Mouse (Mus musculus): Measurements from ENCODE around the gene Negr1.
"Not testable (repeated sequence)": the region's sequence is repeated elsewhere in the genome, so short reads cannot be mapped to it uniquely, and the experiment has no call there.

Gene Negr1

DNA sequence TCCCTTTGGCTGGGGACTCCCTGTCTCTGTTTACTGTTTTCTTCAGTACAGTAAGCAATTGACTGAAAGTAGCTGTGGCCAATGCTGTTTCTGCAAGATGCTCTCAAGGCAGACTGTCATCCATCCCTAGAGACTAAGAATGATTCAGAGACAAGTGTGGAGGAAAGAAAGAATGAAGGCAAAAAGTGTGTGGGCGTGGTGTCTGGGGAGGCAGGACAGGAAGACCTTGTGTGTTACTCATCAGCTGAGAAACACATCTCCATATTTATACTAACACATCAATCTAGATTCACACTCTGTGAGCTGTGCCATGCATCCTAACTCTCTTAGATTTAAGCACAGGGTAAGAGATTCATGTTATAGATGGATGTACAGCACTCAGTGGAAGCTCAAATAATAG, 431.2 kb downstream of the Negr1 start:
- DNase-seq (ENCODE audit: low read depth, low spot score), result no peak

DNA sequence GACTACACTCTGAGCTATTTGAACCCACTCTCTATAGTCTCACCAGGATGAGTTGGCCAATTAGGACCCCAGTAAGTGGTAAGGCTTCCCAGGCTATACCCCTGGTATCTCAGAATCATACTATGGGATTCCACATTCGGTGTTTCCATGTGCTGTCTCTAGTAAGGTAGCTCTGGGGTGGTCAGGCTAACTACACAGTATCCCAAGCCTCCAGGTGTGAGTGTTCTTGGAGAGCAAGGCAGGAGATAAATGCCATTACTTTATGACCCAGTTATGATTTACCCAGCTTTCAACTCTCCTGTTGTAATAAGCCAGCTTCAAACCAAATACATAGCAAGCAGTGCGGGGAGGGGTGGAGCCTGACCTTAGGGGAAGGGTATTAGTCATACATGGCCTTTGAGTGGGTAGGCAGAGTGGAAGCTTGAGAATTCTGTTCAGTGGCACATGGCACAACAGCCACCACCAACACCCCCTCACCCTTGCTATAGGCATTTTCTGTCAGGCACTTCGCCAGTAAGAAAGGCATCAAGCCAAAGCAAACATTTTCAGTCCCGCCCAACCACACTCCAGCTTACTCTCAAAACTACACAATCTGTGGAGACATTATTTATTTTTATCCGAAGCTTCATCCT, 437.7 kb downstream of the Negr1 start:
- DNase-seq (ENCODE audit: low read depth, low spot score), result no peak

DNA sequence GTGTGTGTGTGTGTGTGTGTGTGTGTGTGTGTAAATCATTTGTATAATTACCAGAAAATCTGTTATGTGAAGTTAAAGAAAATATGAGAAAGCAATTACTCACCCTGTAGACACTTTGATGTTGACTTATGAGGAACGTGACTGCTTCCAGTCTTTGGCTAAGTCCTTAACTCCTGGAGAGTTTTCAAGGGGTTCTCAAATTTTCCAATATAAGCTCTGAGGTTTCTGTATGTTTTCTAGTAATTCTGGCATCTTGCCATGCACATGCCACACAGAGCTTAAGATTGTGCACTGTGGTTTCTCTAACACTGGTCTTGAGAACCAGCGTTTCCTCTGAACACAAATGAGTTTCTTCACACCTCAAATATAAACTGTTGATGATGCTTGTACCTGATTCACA, 460.0 kb downstream of the Negr1 start:
- no peak for DNase-seq (ENCODE audit: low read depth, low spot score)

DNA sequence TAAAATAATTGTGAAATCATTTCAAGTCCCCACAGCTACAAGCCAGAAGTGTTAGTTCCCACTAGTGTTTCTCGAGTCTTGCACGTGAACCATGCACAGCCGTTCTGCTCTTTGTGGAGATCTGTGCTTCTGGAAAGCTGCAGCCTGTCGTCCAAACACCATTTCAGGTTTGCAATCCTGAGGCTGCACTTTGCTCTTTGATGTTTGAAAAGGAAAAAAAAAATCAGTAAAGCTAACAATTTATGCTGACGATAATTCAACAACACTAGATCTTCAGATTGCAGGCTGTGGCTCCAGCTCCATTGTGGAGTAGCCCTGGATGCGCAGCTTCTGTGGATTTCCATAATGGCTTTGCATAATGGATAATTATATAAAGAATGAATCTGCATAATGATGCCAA, 463.0 kb downstream of the Negr1 start:
- DNase-seq (ENCODE audit: low read depth, low spot score), result no peak

DNA sequence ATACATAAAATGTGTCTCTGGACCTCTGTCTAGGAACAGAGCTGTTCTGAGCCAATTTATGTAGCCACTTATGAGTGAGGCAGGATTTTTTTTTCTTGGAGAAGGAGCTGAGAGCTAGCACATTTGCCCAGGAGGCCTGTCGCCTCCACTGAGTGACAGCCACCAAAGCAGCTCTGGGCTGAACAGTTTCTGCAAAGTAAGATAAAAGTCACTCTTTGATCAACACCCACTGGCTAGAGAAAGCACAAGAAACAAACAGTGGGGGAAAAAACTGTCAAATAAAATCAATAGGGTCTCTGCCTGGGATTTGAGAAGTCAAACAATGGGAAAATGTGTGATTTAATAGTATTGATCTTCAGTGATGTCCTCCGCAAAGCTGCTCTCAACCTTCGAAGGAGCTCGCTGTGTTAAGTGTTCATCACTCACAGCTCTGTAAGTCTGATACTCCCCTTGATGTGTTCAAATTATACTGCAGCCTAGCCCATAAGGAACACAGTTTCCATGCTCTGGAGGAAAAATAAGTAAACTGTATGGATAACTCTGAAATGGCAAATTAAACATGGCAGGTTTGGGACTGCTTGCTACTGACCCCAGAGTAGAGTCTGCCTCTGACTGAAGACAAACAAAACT, 470.0 kb downstream of the Negr1 start:
- no peak for DNase-seq (ENCODE audit: low read depth, low spot score)

DNA sequence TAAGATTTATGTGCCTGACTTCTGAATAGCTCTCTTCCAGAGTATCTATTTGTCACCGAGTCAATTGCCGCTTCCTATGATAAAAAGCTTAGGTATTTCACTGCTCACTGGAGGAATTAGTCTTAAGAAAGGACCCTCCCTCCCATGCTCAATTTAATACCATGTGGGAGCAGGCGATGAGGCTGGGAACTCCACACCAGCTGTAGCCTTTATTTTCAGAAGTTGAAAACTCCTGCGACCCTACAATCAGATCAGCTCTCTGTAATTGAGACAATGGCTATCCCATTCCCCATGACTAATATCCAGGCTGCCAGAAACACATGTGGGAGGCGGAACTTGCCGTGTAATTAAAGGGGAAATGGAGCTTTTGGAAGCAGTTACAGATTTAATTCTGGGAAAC, 474.4 kb downstream of the Negr1 start:
- DNase-seq (ENCODE audit: low read depth, low spot score), result no peak

DNA sequence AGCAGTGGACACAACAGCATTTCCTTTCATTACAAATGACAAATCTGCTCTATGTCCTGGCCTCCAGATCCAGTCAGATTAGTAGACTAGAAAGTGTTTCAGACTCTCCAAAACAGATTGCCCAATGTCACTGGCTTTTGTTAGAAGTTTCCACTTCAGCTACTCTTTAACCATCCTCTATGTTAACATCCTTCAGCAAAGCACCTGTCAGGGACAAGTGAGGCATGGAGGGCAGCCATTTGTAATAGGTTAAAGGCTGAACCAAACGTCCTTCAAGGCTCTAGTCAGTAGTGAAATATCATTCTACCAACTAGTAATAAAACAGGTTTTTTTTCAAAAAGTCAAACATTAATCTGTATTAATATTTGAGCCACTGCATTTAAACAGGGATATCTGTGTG, 475.0 kb downstream of the Negr1 start:
- DNase-seq (ENCODE audit: low read depth, low spot score), result no peak

DNA sequence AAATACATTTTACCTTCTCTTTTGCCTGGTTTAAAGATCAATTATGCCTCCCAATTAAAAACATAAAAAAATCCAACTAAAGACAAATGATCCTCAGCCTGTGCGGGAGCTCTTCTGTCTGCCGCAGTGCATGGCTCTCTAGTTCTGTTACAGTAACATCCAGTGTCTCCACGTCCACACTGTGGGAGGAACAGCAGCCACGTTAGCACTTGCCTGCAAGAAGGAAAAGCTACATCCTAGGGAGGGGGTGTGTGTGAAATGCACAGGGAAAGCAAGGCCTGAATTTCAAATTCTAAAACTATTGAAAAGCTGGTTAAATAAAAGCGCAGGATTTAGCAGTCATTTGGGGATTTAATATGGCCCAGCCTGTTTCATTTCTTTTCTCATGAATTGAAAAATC, 479.0 kb downstream of the Negr1 start:
- no peak for DNase-seq (ENCODE audit: low read depth, low spot score)

DNA sequence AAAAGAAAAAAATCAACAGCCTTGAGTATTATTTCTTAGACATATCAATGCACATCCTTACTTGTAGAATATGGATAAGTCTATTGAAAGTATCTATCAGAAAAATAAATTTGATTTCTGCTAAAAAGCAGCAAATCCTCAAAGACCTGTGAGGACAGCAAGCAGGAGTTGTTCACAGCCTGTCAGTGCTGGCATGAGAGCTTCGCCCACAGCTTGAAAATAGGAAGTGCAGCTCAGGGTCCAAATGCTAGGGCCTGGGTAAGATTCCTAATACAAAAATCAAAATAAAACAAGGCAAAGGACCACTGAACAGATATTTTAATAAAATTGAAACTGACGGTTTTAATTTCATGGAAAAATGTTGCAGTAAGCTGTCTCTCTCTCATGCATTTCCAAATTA, 483.0 kb downstream of the Negr1 start:
- DNase-seq (ENCODE audit: low read depth, low spot score), result no peak

DNA sequence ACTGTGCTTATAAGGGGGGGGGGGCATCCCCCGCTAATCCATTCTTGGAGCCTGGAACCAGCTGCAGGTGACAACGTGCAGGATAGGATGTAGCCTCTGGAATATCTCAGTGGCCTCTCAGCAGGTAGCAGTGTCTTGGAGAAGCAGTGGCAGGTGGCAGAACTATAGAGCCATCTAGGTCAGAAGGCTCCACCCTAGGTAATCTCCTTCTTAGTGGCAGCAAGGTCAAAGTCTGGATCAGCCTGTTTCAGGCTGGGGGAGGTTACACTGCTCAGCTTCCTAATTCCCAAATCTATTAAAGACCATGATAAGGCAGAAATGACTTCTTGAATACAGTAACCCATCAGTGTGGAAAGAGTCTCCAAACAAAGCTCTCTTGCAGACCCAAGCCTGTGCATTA, 502.8 kb downstream of the Negr1 start:
- DNase-seq (ENCODE audit: low read depth, low spot score), result not testable (repeated sequence)

DNA sequence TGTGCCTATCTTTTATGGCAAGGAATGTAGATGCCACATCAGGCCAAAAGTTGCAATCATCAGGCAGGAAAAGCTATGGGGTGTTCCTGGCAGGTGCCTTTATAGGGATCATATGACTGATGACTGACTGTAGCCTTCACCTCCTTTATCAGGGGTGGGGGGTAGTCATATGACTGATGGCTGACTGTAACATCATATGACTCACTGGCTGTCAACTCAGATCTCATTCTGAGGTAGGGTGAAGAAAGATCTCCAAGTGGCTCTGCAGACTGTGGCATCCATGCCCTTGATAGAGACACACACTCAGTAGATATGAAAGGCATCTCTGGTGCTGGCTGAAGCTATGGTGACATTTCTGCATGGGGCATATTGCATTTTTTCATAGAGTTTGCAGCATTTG, 504.7 kb downstream of the Negr1 start:
- DNase-seq (ENCODE audit: low read depth, low spot score), result no peak

DNA sequence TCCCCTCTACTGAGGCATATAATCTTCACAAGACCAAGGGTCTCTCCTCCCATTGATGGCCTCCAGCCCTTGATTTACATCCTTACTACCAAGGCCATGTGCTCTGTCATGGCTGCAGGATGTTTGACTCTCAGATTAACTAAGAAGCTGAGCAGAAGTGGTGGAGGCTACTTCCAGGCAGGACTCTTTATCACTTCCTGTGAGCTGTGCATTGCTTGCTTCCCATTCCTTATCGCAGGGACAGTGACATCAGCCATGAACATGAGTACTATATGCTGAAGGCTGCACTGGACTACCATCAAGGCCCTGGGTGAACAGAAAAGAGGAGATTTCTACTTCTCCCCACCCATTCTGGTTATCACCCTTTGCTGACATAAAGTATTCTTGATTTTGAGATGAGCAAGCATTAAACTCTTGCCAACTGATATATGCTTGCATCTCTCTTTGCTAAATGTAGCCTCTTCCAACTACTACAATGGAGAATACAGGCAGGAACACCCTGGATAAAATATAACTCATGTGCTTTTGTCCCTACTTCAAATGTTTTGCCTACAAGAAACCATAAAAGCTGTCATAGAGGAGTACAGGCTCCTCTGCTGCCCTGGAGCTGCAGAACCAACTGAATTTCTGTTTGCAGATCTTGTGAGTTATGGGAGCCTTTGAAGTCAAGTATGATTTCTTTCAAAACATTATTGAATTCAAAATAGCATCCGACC, 517.8 kb downstream of the Negr1 start:
- no peak for DNase-seq (ENCODE audit: low read depth, low spot score)

DNA sequence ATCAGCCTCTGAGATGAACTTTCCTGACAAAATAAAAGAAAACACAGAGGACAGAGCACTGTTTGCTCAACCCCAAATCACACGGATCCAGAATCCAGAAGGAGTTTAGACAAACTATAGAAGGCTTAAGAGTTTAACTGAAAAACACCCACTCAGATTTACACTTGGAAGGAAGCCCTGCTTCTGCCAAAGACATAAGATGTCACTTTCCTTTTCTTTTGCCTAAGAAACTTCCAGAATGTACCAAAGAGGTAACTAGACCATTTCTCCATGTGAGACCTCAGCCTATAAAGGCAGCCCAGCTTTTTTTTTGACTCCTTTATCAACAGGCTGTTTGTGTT, 518.3 kb downstream of the Negr1 start:
- DNase-seq (ENCODE audit: low read depth, low spot score), result no peak

DNA sequence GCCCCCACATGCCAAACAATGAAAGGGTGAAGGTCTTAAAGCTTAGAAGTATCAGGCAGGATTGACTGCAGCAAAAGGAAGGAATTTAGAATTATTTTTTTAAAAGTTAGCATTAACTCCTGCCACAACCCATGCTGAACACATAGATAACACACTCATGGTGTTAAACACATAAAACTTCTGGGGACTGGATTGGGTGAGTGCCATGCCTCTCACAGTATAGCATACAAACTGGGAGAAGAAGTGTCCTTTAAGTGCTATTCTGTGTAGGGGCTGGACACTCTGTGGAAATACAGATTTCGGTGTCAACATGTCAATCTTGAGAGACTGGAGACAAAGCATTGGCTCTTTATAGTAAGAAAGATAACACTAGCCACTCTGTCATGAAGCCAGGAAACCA, 519.0 kb downstream of the Negr1 start:
- DNase-seq (ENCODE audit: low read depth, low spot score), result no peak

DNA sequence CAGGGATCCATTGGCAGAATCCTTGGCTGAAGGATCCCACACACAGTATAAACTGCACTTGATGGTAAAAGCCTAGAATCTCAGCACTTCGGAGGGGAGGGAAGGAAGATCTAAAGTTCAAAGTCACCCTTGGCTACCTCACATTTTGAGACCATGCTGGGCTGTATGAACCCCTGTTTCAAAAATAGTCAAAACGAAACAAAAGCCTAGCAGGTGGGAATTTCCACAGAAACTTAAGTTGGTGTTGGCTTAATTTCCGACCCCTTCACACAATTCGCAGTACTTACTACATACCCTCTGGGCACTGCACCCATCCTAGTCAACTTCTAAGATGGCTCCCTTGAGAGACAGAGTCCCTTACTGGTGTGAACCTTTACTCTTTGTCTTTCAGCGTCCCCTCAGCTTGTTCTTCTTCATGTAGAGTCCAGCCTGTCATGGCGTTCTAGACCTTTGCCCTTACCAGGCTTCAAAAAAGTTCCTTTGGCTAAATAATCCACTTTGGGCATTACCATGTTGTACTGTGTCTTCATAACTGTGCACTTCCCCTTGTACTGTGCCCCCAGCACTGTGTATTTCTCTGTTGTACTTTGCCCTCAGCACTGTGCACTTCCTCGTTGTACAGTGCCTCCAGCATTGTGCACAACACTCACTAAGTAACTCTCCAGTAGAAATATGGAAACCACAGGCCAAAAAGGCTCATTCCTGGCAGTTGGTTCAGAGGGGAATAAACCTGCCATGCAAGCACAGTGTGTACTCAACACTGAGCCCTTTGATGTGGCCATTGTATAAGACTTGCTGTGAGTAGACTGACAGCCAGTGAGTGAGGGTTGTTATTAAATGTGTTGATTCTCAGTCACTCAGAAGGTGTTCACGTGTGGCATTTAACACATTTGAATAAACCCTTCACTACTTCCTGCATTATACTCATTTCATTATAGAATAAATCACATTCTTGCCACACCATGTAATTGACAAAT, 521.5 kb downstream of the Negr1 start:
- DNase-seq (ENCODE audit: low read depth, low spot score), result no peak

DNA sequence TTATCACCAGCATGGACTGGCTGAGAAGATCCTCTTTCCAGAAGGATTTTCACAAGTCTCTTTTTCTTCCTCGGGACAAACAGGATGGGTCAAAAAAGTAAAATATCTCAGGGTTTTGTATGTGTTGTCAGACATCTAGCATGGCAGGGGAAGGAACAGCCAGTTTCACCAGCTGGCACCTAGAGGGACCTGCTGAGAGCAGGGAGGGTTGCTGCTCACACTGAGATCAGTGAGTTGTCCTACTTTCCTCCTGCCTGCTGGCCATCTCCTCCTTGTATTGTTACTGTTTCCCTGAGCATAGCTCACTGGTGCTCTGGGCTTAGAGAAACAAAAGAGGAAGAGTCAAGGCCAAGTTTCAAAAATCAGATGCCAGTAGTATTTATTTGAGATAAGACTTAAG, 523.6 kb downstream of the Negr1 start:
- DNase-seq (ENCODE audit: low read depth, low spot score), result no peak

DNA sequence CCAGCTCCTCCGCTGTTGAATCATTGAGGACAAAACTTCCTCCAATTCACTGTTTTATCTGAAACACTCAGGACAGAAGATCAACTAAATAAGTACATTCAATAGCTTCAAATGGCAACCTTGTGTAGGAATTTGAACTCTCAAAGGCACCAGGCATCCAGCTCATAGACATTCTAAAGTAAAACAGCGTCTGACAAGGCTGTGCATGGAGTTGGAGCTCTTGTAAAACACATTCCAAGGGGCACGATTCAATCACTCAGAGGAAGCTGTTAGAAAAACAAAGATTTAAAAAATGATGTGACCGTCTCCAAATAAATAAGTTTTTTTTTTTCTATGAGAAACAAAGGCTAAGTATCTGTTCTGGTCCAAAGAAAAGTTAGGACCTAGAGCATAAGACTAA, 528.5 kb downstream of the Negr1 start:
- DNase-seq (ENCODE audit: low read depth, low spot score), result no peak

DNA sequence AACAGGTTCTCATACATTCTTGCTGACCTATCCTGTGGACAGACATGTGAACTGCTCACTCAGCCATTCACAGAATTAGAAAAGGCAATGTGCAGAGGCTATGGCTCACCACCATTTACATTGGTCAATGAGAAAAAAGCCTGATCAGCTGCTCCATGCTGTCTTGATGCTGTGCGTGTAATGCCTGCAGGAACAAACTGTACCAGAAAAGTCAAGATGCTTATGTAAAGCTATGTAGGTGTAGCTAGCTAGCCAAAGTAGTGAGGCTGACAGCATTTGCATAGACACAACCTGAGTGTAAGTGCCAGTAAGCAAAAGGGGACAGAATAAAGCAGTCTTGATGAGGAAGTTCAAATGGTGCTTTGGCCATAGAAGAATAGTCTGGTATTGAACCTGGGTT, 534.7 kb downstream of the Negr1 start:
- no peak for DNase-seq (ENCODE audit: low read depth, low spot score)

DNA sequence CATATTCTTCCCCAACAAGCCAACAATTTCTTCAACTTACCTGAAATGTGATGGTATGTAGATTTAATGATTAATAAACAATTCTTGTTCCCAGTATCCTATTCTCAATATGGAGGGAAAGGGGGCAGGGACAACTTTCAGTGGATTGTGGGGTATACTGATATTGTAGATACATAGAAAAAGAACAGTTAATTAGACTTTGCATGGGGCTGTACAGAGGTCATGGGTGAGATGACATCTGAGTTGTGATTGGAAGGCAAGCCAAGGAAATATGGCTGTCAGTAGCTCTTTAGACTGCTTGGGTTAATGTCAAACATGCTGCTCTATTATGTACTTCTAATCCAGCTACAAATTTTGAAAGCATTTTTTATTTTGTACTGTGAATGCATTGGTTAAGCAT, 535.9 kb downstream of the Negr1 start:
- DNase-seq (ENCODE audit: low read depth, low spot score), result no peak

DNA sequence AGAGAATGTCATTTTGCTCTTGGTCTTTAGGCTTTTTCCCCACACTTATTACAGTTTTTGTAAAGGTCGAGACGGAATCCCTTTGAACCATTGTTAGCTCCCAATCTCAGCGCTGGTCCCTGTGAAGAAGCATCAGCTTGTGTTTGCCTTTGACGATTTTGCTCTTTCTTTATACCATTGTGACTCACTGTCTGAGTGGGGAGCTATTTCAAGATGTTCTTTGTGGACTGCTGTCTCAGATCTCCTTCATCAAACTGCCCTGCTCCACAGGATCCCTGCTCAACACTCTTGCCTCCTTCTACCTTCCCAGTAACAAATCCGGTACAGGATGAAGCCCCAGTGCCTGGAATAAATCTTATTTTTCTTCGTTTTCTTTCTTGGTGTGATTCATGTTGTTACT, 536.8 kb downstream of the Negr1 start:
- DNase-seq (ENCODE audit: low read depth, low spot score), result no peak

DNA sequence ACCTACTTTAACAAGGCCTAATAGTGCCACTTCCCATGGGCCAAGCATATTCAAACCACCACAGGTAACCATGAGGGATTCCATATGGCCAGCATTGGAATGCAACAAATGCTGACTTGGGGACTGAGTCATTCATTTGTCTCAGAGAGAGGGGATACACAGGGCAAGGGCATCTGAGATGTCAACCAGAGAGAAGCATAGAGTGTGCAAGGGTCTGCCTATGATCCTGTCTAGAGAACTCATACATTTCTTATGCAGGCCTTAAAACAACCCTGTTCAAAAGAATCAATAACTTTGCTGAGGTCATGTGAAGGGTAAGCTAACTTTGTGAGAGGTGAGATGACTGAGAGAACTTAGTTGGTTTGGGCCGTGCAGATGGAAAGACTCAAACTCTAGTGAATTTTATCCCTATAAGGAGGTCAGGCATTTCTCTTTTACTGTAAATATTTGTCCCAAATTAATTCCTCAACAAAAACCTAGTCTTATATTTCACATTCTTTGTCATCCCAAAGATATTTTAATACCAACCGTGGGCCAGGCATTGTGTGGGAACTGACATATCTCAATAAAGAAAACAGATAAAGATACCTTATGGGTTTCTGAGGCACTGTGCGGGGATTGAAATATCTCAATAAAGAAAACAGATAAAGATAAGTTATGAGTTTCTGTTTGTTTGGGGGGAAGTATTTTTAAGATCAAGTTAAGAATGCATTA, 543.4 kb downstream of the Negr1 start:
- no peak for DNase-seq (ENCODE audit: low read depth, low spot score)
